Mouse (Mus musculus) hindlimb bud, embryonic 11.5 days (tissue): ENCODE measurements around the gene Coq5.

ENCODE experiments used
- DNase-seq: peaks from one replicate; pipeline ENCODE4 v3.0.0-alpha.2; 2012; ENCODE audit warnings: low read depth, low spot score; ENCODE audit errors: extremely low spot score

Coq5 gene

DNA sequence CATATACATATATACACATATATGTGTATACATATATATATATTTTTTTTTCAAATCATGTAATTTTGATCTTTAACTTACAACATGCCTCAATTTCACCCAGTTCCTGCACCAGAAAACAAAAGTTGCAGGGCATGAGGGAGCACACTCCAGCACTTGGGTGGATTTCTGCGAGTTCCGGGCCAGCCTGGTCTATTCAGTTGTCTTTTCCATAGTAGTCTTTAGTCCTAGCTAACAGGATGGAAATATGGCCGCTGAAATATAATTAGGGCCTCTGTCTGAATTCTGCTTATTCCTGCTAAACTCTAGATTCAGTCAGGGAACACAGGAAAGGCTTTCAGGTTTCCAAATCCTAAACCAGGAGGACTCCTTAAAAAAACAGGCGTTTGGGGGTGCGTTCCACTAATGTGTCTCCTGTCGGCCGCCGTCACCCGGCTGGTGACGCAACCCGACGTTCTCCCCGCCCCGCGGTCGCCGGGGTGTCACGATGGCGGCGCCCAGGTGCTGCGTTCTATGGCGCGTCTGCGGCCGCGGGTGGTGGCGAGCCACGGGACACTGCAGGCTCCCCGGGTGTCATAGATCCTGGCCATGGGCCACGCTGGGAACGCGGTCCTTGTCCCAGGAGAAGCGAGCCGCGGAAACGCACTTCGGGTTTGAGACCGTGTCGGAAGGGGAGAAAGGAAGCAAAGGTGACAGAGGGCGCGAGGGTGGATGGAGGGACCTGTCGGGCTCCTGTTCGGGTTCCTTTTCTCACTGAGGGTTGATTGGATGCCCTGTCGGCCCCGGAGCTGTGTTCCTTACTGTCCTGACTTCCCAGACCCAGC lies at the start of gene Coq5:
TSS of gene Coq5 (plus strand) at position 441 of the 824 bp plus-strand sequence.
- DNase-seq, result no peak

DNA sequence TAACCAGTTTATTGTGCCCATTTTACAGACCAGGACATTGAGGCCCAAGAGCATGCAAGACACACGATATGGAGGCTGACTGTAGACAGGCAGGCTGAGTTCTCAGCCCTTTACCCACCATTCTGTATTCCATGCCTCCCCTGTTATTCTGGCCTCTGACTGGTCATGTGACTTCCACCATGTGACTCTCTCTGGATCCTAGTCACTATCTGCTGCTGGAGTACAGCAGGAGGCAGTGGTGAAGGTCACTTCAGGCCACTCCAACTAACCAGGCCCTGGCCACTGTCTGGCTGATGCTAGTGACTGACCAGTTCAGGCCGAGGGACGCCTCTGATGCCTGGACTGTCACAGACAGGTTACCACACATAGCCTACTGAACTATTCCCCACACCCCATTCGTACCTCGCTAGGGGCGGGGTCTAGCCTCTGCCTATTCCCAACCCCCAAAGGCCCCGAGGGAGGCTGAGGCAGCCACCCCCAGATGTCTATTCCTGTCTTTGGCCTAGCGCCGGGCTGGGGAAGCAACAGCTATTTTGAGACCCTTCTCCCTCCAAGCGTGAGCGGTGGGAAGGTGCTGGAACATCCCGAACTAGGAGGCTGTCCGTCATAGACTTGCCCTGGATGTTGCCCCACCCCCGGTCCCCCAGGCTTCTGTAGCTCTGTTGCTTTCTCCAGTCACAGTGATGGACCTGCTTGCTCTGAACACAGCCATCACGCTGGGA lies 48.5 kb upstream of the Coq5 start:
- no peak for DNase-seq

DNA sequence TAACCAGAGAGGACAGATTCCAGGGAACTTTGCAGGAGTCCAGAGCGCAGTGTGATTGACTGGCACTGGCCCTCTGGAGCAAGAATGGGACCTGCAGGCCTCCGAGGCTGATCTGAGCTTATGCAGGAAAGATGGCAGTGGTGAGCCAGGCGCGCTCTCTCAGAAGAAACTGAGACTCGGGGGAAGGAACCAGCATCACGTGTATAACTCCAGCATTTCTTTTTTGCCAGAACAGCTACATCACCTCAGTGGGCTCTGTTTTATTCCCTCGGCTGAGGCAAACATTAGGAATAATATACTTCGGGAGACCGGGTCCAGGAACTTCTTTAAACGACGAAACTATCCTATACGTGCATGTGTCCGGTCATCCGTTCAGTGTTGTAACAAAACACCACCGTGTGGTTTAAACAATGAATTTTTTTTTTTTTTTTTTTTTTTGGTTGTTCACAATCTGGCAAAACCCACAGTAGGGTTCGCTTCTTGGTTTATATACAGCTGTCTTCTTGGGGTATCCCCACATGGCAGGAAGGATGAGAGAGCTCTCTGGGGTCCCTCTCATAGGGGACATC lies 47.8 kb upstream of the Coq5 start:
- no peak for DNase-seq

DNA sequence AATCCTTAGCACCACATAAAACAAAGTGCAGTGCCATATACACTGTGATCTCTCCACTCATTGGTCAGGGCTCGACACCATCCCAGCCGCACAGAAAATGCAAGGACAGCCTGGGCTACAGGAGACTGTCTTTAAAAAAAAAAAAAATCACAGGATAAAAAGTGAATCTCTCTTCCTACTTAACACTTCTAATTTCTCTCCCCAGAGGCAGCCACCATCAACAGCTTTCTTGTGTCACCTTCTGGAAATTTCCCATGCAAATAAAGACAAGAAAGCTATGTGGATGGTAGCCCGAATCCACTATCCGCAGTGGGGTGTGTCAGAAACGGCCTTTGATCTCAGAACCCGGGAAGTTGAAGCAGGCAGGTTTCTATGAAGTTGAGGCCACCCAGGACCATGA lies 47.0 kb upstream of the Coq5 start:
- no peak for DNase-seq

DNA sequence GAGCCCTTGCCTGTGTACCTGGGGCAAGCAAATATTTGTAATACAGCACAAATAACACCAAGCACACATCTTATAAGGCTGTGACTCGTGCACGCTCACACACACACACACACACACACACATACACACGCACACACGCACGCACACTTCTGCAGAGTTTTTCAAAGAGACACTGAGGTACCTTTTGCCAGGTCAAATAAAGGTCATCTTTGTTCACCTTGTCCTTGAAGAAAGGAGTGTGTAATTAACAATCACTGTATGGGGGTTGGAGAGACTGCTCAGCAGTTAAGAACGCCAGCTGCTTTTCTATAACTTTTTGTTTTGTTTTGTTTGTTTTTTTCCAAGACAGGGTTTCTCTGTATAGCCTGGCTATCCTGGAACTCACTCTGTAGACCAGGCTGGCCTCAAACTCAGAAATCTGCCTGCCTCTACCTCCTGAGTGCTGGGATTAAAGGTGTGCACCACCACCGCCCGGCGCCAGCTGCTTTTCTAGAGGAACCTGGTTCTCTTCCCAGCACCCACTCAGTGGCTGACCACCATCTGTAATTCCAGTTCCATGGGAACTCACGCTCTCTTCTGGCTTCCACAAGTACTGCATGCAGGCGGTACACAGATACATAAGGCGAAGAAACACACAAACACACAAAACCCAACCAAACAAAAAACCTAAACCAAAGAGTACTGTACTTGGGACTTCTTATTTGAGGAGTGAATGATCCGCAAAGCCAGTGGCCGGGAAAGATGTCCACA lies 46.3 kb upstream of the Coq5 start:
- DNase-seq, result no peak

DNA sequence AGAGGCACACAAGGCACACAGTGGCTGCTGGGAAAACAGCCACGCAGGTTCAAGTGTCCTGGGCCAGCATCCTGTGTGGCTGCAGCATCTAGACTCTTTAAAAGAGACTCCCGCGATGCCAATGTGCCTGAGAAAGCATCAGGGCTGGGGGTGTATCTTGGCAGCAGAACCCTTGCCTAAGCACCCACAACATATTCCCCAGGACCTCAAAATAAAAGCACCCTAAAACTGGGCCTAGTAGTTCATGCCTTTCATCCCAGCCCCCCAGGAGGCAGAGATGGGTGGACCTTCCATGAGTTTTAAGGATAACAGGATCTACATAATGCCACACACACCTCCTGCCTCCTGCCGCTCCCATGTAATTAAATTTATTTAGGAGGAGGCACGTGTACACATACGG lies 44.9 kb upstream of the Coq5 start:
- no peak for DNase-seq

DNA sequence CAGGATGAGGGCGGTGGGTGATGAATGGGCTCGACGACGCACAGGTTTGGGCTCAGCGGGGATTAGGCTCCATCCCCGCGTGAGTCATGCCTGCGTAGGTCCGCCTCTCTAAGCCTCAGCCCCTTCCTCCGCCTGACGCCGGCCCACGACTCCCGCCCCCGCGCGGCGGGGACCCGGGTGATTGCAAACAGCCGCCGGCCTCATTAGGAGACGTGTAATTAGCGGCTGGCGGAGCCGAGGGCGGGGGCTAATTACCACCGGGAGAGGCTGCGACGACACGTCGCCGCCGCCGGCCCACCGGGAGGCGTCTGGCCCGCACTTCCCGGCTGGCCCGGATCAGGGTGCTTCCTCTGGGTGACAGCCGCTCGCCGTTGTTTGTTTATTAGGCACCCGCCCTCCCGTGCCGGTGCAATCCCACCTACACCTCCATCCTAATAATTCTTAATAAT lies 44.1 kb upstream of the Coq5 start:
- DNase-seq, result no peak

DNA sequence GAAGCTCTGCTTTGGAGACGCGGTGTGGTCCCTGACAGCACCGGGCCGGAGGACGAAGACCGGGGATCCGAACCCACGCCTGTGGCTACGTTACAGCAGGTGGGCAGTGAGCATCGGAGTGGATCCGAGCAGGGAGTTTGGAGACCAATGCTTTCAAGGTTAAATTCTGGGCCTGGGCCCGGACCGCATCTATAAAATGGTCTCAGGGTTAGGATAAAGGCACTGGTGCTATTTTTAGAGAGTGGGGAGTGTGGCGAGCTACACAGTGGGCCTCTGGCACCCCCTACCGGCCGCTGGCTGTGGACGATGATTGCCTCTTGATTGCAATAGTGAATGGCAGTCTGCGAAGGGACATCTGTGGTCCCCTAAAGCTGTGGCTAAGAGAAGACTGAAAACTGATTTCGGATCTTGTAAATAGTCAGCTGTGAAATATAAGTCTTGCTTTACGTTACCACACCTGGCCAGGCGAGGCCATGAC lies 43.6 kb upstream of the Coq5 start, which contains the start of gene Pop5:
TSS of gene Pop5 (plus strand) at position 51 of the 478 bp plus-strand sequence.
- DNase-seq, result peak; percentile 47

DNA sequence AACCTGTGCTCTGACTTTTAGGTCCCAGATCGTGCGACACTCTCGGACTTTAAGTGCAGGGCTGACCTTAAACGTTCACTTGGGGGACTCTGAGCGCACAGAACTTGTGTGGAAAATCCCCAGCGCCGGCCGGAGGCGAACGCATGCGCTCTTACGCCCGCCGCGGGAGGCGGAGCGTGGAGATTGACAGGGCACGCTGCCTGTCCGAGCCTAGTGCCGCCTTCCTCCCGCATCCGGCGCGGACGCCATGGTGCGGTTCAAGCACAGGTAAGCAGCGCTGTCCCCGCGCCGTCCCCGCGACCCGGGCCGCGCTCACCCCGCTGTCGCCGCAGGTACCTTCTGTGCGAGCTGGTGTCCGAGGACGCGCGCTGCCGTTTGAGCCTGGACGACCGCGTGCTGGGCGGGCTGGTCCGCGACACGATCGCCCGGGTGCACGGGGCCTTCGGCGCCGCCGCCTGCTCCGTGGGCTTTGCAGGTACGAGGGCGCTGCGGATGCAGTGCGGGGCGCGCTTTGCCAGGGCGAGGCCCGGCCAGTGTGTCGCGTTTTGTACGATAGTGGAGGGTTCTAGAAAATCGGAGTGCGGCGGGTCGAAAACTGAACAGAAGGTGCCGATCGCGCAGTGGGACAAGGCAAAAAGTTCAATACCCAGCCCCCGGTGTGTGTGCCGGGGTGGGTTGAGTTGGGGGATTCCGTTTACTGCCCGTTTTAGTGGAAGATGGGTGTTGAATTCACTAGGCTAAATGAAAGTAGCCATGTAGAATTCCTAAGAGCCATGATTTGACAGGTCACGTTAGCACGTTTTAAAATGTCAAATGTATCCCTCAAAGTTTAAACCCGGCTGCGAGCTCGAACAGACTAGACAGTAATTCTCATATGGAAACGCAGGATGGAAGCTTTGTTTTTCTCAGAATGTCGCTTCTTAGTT lies 41.4 kb upstream of the Coq5 start:
- DNase-seq, result peak; percentile 81

DNA sequence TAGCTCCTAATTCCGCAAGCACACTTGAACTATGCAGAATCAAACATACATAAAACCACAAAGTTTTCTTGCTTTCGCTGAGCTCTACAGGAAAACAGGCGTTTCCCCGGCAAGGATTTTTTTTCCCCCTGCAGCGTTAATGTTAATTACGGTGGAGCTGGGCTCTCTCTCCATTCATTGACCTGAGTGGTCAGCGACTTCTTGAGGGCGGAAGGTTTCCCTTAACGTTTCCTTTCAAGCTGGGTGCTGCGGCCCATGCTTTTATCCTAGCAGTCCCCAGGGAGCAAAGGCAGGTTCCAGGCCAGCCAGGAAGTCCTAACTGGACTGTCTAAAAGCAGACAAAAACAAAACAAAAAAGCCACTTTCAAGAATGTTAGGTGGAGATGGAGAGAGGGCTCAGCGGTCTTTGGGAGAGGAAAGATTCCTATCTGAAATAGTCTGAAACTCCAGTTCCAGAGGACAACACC lies 40.7 kb upstream of the Coq5 start:
- no peak for DNase-seq

DNA sequence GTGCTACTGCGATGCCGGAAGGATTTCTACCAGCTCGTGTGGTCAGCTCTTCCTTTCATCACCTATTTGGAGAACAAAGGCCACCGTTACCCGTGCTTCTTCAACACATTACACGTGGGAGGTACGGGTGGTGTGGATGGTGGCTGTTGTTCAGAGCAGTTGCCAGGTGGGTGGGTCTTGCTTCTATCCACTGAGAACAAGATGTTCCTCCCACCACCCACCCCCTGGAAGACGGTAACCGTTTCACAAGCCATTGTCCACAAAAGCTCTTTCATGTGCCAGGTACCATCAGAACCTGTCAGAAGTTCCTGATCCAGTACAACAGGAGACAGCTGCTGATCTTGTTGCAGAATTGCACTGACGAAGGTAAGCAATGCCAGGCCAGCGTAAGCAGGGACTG lies 39.3 kb upstream of the Coq5 start:
- DNase-seq, result no peak

DNA sequence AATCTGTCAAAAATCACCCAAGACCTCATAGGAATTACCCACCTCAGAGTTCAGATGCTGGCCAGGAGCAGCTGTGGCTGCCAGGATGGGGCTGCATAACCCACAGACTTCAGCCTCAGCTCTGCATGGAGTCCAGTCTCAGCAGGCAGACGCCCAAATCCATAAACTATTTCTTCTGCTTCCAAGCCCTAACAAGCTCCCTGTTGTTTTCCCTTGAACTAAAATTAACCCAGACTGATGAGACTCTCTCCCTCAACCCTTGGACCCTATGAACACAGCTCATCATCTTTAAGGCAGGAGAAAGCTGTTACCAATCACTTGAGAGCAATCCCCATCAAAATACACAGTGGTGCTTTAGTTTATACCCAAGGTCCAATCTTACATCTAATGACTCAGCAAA lies 24.0 kb upstream of the Coq5 start:
- DNase-seq, result no peak

DNA sequence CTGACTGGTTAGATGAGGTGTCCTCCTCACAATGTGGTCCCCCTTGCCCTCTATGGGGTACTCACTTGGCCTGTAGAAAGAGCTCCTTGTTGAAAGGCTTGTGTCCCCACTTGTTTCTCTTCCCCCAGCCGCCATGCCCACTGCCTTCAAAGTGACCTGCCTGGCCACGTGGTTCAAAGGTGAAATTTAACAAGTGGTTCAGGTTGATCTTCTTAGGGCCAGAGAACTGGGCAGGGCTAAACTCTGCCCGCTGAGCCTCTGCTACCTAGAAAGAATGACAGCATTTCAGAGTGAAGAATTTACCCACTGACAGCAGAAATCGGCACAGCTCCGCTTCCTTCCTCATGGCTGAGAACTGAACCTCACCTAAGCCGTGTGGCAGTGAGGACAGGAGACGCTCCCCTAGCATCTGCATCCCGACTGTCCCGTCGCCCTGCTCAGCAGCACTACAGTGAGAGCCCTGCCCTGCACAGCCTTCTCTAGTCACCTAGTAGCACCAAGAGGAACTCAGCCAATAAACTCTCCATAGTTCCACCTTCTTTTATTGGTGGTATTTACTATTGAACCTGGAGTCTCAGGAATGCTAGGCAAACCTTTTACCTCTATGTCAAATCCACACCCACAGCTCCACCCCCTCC lies 22.4 kb upstream of the Coq5 start:
- no peak for DNase-seq

DNA sequence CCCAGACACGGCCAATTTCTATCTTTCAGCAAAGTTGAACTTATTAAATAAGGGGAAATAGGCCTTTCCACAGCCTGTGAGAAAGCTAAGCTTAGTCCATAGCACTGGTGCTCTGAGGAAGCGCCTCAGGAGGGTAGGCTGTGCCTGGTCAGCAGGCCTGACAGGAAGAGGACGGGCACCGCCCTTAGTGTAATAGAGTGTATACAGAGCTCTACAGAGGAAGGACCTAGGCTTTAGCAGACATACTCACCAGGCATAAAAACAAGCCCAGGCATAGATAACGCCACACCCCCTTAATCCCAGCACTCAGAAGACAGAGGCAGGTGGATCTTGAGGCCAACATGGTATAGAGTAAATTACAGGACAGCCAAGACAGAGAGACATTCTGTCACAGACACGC lies 19.1 kb upstream of the Coq5 start:
- no peak for DNase-seq

DNA sequence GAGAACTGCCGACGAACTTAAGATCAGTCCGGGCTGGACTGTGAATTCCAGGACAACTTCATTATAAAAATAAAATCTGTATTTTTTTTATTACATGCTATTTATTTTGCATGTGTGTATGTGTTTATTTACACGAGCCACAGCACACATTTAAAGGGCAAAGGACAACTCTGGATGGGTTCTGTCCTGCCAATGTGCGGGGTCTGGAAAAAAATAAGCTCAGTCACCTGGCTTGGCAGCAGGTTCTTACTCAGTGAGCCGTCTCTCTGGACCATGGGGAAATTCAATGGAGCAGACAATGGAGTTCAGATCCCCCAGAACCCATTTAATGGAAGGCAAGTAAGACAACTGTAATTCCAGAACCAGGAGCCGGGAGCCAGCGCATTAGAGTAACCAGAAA lies 18.3 kb upstream of the Coq5 start:
- no peak for DNase-seq

DNA sequence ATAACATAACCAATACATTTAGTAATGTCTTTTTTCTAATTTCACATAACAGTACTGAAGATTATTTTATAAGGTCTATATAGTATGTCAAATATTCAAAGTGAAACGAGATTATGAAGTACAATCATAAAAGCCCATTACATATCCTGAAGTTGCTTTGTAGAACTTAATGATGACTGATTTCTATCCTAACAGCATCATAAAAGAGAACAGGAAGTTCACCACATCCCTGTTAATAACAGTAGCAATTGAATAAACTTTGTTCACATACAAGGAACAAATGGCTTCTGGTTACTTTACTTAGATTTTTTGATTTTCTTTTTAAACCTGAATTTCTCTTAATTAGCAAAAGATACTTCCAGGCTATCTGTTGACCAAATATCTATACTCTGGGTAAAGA lies 17.6 kb upstream of the Coq5 start:
- DNase-seq, result no peak

DNA sequence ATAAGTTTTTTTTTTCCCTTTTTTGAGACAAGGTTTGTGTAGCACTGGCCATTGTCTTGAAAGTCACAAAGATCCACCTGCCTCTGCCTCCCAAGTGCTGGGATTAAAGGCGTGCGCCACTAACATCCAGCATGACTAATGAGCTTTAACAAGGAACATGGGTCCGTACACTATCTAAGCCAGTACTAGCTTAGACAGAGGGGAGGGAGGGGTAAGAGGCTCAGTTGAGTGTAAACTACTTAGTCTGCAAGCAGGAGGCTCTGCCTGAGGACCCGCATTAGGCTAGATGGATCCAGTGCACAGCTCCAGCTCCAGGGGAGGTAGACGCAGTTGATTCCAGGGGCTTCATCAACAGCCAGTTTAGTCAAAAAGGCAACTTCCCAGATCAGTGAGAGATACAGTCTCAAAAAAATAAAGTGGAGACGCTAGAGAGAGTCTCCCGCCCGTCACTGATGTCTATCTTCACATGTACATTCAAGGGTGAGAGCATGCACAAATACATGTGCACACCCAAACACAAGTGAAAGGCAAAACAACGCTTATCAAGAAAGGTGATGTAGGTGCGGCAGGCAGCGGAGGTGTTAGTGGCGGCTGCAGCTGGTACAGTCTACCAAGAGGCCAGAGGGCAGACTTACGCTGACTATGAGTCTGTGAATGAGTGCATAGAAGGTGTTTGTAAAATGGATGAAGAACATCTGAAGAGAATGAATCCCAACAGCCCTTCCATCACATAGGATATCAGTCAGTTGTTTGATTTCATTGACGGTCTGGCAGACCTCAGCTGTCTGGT lies 16.8 kb upstream of the Coq5 start:
- DNase-seq, result no peak

DNA sequence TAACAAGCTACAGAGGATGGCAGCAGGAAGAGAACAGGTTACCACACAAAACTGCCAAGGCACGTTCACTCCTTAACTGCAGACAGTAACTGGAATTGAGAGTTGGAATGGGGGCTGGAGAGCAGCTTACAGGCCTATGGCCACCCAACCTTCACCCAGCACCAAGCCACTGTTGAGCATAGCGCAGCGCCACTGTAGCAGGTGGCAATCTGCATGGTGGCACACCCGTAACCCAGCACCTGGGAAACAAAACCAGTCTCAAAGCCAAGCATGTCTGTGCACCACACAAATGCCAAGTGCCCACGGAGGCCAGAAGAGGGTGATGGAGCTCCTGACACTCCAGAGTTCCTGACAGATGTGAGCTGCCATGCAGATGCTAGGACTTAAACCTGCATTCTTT lies 13.1 kb upstream of the Coq5 start:
- no peak for DNase-seq
